Mouse (Mus musculus) myocyte (in vitro differentiated cells): ENCODE measurements around the gene Gm13539. TPM values are rescaled to one million over a fixed set of nuclear protein-coding genes. Genes with fewer than 3 reads are reported as not detected.

Source experiments
- H3K27me3 ChIP-seq: one replicate; pipeline ENCODE4 v1.6.1; 2011; ENCODE audit not compliant: control insufficient read depth, insufficient read depth, insufficient read length
- H3K36me3 ChIP-seq: one replicate; pipeline ENCODE4 v1.6.1; 2011; ENCODE audit not compliant: control insufficient read depth, insufficient read depth
- H3K4me2 ChIP-seq: one replicate; pipeline ENCODE4 v1.6.1; 2011; ENCODE audit warnings: low read depth, control low read depth
- H3K4me3 ChIP-seq: one replicate; pipeline ENCODE4 v1.5.1; 2011; ENCODE audit warnings: mild to moderate bottlenecking, control low read depth, moderate library complexity
- H3K79me2 ChIP-seq: one replicate; pipeline ENCODE4 v1.6.1; 2011; ENCODE audit not compliant: control insufficient read depth, insufficient read depth
- H3ac ChIP-seq: one replicate; pipeline ENCODE4 v1.6.1; 2011; ENCODE audit not compliant: control insufficient read depth, insufficient read length
- CEBPB ChIP-seq: IDR thresholded peaks from 2 replicates; pipeline ENCODE4 v1.6.1; 2011; ENCODE audit warnings: mild to moderate bottlenecking, moderate library complexity; ENCODE audit not compliant: poor library complexity, insufficient read depth, severe bottlenecking
- E2F4 ChIP-seq: IDR thresholded peaks from one replicate; pipeline ENCODE4 v1.6.1; 2011; ENCODE audit warnings: mild to moderate bottlenecking, control low read depth, moderate library complexity; ENCODE audit not compliant: insufficient read depth
- MAX ChIP-seq: IDR thresholded peaks from one replicate; pipeline ENCODE4 v1.6.1; 2011; ENCODE audit warnings: low read depth, mild to moderate bottlenecking, control low read depth
- MYOD1 ChIP-seq, 3 experiments: IDR thresholded peaks; one replicate each; pipeline ENCODE4 v1.6.1; 2011; ENCODE audit warnings: control low read depth in 2 of 3, low read depth in 2 of 3, mild to moderate bottlenecking in 2 of 3, moderate library complexity in 1 of 3; ENCODE audit not compliant: insufficient read length in 2 of 3, control insufficient read depth in 1 of 3
- MYOG ChIP-seq, 3 experiments: IDR thresholded peaks; one replicate each; pipeline ENCODE4 v1.6.1; 2011; ENCODE audit warnings: control low read depth in 2 of 3, low read depth in 2 of 3, mild to moderate bottlenecking in 2 of 3; ENCODE audit not compliant: insufficient read length in 2 of 3, control insufficient read depth in 1 of 3, insufficient read depth in 1 of 3
- POLR2A ChIP-seq: IDR thresholded peaks from one replicate; pipeline ENCODE4 v1.6.1; 2011; ENCODE audit warnings: low read depth, mild to moderate bottlenecking, control low read depth, moderate library complexity; ENCODE audit not compliant: insufficient read length
- POLR2AphosphoS2 ChIP-seq: IDR thresholded peaks from one replicate; pipeline ENCODE4 v1.6.1; 2011; ENCODE audit warnings: low read depth, control low read depth; ENCODE audit not compliant: insufficient read length
- REST ChIP-seq: IDR thresholded peaks from one replicate; pipeline ENCODE4 v1.6.1; 2011; ENCODE audit warnings: mild to moderate bottlenecking, control low read depth, moderate library complexity; ENCODE audit not compliant: insufficient read depth, insufficient read length
- SRF ChIP-seq: IDR thresholded peaks from one replicate; pipeline ENCODE4 v1.6.1; 2011; ENCODE audit warnings: low read depth; ENCODE audit not compliant: control insufficient read depth, insufficient read length
- TCF12 ChIP-seq: IDR thresholded peaks from one replicate; pipeline ENCODE4 v1.6.1; 2011; ENCODE audit warnings: mild to moderate bottlenecking, control low read depth; ENCODE audit not compliant: poor library complexity, insufficient read depth, severe bottlenecking
- TCF3 ChIP-seq: IDR thresholded peaks from one replicate; pipeline ENCODE4 v1.6.1; 2011; ENCODE audit warnings: low read depth, control low read depth; ENCODE audit not compliant: insufficient read length
- USF1 ChIP-seq: IDR thresholded peaks from one replicate; pipeline ENCODE4 v1.6.1; 2011; ENCODE audit warnings: low read depth, mild to moderate bottlenecking, control low read depth, moderate library complexity
- polyA plus RNA-seq: library from polyadenylated mRNA; unstranded; fragments of >200 nt; fragmentation: generic; extraction: Trizol; gene quantifications from one replicate; pipeline ENCODE4 v1.2.1, GENCODE M21; 2012; ENCODE audit warnings: missing spikeins

The Gm13539 gene
- polyA plus RNA-seq, 1 experiment = 0.17 TPM

DNA sequence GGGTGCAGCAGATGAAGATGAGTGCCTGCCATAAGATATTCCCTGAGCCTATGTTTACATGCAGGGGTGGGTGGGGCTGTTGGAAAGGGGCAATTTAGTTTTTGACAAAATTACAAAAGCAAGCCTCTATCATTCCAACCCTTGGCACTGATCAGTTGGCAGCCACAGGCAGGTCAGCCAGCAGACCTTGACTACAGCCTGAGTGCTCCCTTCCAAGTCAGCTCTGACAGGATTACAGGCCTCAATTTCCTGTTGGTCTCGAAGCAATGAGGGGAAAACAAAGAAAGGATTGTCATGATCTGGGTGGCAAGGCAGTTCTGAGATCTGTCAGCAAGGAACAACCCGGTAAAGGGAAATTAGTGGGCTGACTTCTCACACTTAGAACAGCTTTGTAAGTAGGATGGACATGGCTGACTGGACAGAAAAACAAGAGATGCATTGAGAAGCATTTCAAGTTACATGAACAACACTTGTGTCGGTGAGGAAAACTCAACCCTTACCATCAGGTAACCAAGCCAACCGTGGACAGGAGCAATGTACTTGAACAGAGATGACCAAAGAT is 23.9 kb upstream of the Gm13539 start:
- Histone ChIP-seq H3K79me2 (no peaks in the 10 kb centered on the region), H3K4me2 (no peak overlapping the region), H3ac (no peak overlapping the region), H3K36me3 (no peaks in the 10 kb centered on the region), H3K4me3 (no peak overlapping the region), H3K27me3 (peaks cover 23% of the 10 kb centered on the region)
- TF ChIP-seq TCF12 = no peak
- no peak for TF ChIP-seq E2F4
- TF ChIP-seq SRF = no peak
- TF ChIP-seq POLR2A = no peak
- TF ChIP-seq REST = no peak
- no peak for TF ChIP-seq TCF3
- no peak for TF ChIP-seq MYOD1 (IDR thresholded peaks at IDR 0.05; ENCODE audit: control insufficient read depth in 1 of 3, insufficient read length in 2 of 3, low read depth in 2 of 3)

DNA sequence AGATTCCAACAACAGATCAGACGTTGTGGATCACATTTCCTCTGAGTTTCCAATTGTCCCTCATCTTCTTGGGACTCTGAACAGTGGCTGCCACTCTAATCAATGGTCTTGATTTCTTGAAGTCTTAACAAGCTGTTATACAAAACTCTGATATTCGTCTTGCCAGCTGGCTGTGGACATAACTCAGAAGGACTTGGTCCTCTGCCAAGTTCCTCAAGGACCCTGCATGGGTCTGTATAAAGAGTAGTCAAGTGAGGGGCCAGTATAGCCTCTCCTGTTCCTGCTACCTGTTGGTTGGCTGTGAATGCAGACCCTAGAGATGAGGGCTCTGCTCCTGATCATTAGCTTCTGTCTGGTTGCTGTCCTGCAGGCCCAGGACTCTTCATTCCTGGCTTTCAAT is 16.8 kb upstream of the Gm13539 start, which contains the start of gene Lcn3:
TSS of gene Lcn3 (plus strand) at position 301 of the 400 bp plus-strand sequence.
- H3K4me3 ChIP-seq = no peak within 1 kb of the TSS
- H3ac ChIP-seq = no peak within 1 kb of the TSS
- no peak within 1 kb of the TSS for H3K4me2 ChIP-seq
- TF ChIP-seq MAX (no peak), TCF12 (no peak)
- peaks cover 23% of the 10 kb centered on the region for H3K27me3 ChIP-seq
- H3K36me3 ChIP-seq = no peaks in the 10 kb centered on the region
- H3K79me2 ChIP-seq = no peaks in the 10 kb centered on the region

DNA sequence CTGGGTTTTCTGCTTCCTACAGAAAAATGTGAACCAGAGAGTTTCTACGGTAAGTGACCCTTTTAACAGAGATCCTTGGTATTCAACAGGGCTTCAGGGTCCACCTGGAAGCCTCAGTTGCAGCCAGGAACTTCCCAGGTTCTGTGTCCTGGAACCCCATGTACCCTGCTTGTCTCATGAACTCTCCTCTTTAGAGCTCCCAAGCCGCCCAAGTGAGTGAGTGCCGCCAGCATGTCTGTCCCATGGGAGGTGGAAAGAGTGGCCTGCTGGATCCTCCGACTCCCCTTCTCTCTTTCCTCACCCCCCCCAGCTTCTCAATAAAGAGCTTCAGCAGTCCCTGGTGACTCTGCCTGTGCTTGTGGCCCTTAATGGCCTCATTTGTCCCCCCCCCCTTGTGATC is 14.3 kb upstream of the Gm13539 start:
- Histone ChIP-seq H3K4me3 (no peak overlapping the region), H3ac (no peak overlapping the region), H3K36me3 (no peaks in the 10 kb centered on the region), H3K79me2 (no peaks in the 10 kb centered on the region), H3K4me2 (no peak overlapping the region), H3K27me3 (peaks cover 4% of the 10 kb centered on the region)
- no peak for TF ChIP-seq REST
- TF ChIP-seq CEBPB = no peak
- TF ChIP-seq SRF = no peak
- TF ChIP-seq MYOD1 (IDR thresholded peaks at IDR 0.05; ENCODE audit: control insufficient read depth in 1 of 3, insufficient read length in 2 of 3, low read depth in 2 of 3) = no peak
- no peak for TF ChIP-seq TCF3
- no peak for TF ChIP-seq USF1
- no peak for TF ChIP-seq POLR2AphosphoS2
- TF ChIP-seq MYOG (IDR thresholded peaks at IDR 0.05; ENCODE audit: control insufficient read depth in 1 of 3, insufficient read depth in 1 of 3, insufficient read length in 2 of 3, low read depth in 2 of 3) = no peak
- TF ChIP-seq POLR2A = no peak
- no peak for TF ChIP-seq MAX
- no peak for TF ChIP-seq E2F4
- no peak for TF ChIP-seq TCF12

DNA sequence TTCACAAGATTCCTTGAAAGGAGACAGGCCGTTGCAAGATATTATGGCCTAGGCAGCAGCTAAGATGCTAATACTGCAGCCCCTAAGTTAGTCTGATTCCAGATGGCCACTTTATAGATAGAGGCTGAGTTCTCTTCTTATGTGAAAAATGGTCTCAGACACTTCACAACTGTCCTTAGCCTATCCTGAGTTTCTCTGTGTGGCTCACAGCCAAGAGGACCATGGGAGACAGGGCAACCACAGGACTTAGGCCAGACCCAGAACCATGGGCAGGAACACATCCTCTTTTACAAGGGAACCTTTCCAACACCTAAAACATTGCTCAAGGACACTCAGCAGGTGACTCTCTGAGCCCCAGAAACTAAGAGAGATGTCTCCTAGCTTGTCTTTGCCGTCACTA is 8.6 kb upstream of the Gm13539 start:
- no peaks in the 10 kb centered on the region for H3K79me2 ChIP-seq
- no peak overlapping the region for H3K4me3 ChIP-seq
- H3K36me3 ChIP-seq = no peaks in the 10 kb centered on the region
- no peak overlapping the region for H3ac ChIP-seq
- no peak overlapping the region for H3K4me2 ChIP-seq
- TF ChIP-seq E2F4 = no peak
- TF ChIP-seq POLR2AphosphoS2 = no peak
- TF ChIP-seq MAX = no peak
- TF ChIP-seq SRF = no peak
- no peak for TF ChIP-seq TCF3
- TF ChIP-seq MYOG (IDR thresholded peaks at IDR 0.05; ENCODE audit: control insufficient read depth in 1 of 3, insufficient read depth in 1 of 3, insufficient read length in 2 of 3, low read depth in 2 of 3) = no peak
- TF ChIP-seq POLR2A = no peak
- TF ChIP-seq USF1 = no peak
- no peak for TF ChIP-seq MYOD1 (IDR thresholded peaks at IDR 0.05; ENCODE audit: control insufficient read depth in 1 of 3, insufficient read length in 2 of 3, low read depth in 2 of 3)
- TF ChIP-seq CEBPB = no peak
- TF ChIP-seq TCF12 = no peak
- TF ChIP-seq REST = no peak
- H3K27me3 ChIP-seq = peaks cover 7% of the 10 kb centered on the region

DNA sequence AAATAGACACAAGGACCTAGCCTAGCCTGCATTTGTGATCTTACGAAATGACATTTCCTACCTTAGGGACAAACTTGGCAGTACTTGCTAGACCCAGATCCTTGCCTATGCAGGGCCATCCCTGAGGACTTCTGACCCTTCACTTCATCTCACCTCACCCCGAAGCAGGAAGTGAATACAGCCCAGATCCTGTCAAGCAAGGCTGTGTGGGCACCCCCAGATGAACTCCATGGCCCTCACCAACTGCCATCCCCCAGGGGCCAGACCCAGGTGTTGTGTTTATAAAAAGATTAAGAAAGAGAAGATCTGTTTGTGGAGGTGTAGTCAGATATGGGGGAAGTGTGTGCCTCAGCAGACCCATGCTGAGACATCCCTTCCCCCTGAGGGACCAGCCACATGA is 7.4 kb upstream of the Gm13539 start:
- peaks cover 7% of the 10 kb centered on the region for H3K27me3 ChIP-seq
- TF ChIP-seq E2F4 (no peak), MYOG (IDR thresholded peaks at IDR 0.05; ENCODE audit: control insufficient read depth in 1 of 3, insufficient read depth in 1 of 3, insufficient read length in 2 of 3, low read depth in 2 of 3) (no peak), TCF3 (no peak), TCF12 (no peak), MYOD1 (IDR thresholded peaks at IDR 0.05; ENCODE audit: control insufficient read depth in 1 of 3, insufficient read length in 2 of 3, low read depth in 2 of 3) (no peak), SRF (no peak), POLR2A (no peak), USF1 (no peak), MAX (no peak), POLR2AphosphoS2 (no peak), REST (no peak), CEBPB (no peak)
- H3K79me2 ChIP-seq = no peaks in the 10 kb centered on the region
- no peak overlapping the region for H3ac ChIP-seq
- no peaks in the 10 kb centered on the region for H3K36me3 ChIP-seq
- H3K4me3 ChIP-seq = no peak overlapping the region
- H3K4me2 ChIP-seq = no peak overlapping the region
